Mouse (Mus musculus) brown adipose tissue, adult 24 weeks (tissue): ENCODE results near the gene Pcyox1. TPM values are rescaled to one million over a fixed set of nuclear protein-coding genes. Genes with fewer than 3 reads are reported as not detected.
A peak's percentile ranks its signal among the peaks of the same experiment; 100 is the strongest.

Experiments
- H3K27ac ChIP-seq: fragments of 200-500 bp; replicated peaks from 2 replicates; pipeline ENCODE4 v1.5.1; 2012; ENCODE audit warnings: low read depth, mild to moderate bottlenecking, low read length
- H3K4me1 ChIP-seq: fragments of 200-500 bp; 2 replicates; pipeline ENCODE4 v1.6.1; 2012; ENCODE audit warnings: low read length, mixed read lengths; ENCODE audit not compliant: control insufficient read depth, insufficient read depth, insufficient read length
- H3K4me3 ChIP-seq: fragments of 200-500 bp; 2 replicates; pipeline ENCODE4 v1.5.1; 2012; ENCODE audit warnings: low read depth, mild to moderate bottlenecking, low read length, moderate library complexity; ENCODE audit not compliant: insufficient read depth
- polyA plus RNA-seq: library from polyadenylated mRNA; stranded (reverse); fragments of >200 nt; gene quantifications from 2 replicates; pipeline ENCODE4 v1.2.4, GENCODE M21; 2012; ENCODE audit not compliant: missing spikeins, insufficient read depth, insufficient read length

Pcyox1 gene
- polyA plus RNA-seq, 1 experiment, result 131 TPM

GRCm38 (mm10) chr6:86404100-86404861 lies 7.3 kb upstream of the Pcyox1 start, which contains the start of gene Tia1:
TSS of gene Tia1 (plus strand) at chr6:86404219.
- Histone ChIP-seq H3K4me3 (peak within 1 kb of the TSS; percentile 86), H3K27ac (peak within 1 kb of the TSS; percentile 97), H3K4me1 (peaks cover 9% of the 10 kb centered on the region)

- peak overlapping the region; percentile 21 for H3K4me3 ChIP-seq
- H3K4me1 ChIP-seq, result peaks cover 9% of the 10 kb centered on the region
- H3K27ac ChIP-seq, result no peak overlapping the region
Measured at GRCm38 (mm10) chr6:86403728-86404099, 6.8 kb upstream of the Pcyox1 start.

- H3K27ac ChIP-seq, result no peak overlapping the region
- no peak overlapping the region for H3K4me3 ChIP-seq
- peaks cover 9% of the 10 kb centered on the region for H3K4me1 ChIP-seq
Measured at GRCm38 (mm10) chr6:86402681-86403607, 6.0 kb upstream of the Pcyox1 start.

GRCm38 (mm10) chr6:86400972-86401371 lies 4.0 kb upstream of the Pcyox1 start:
- no peak overlapping the region for H3K27ac ChIP-seq
- peaks cover 7% of the 10 kb centered on the region for H3K4me1 ChIP-seq
- H3K4me3 ChIP-seq, result peak overlapping the region; percentile 43

GRCm38 (mm10) chr6:86399995-86400394 lies 3.0 kb upstream of the Pcyox1 start:
- Histone ChIP-seq H3K4me3 (no peak overlapping the region), H3K27ac (no peak overlapping the region), H3K4me1 (peaks cover 9% of the 10 kb centered on the region)

- Histone ChIP-seq H3K4me1 (peaks cover 8% of the 10 kb centered on the region), H3K27ac (no peak overlapping the region; the same call in 1 of the 2 replicates), H3K4me3 (no peak overlapping the region)
Measured at GRCm38 (mm10) chr6:86398986-86399385, 2.0 kb upstream of the Pcyox1 start.

GRCm38 (mm10) chr6:86397257-86397980 lies 465 bp upstream of the Pcyox1 start:
- H3K27ac ChIP-seq, result peak overlapping the region; percentile 45
- H3K4me3 ChIP-seq, result peak overlapping the region; percentile 87
- peaks cover 8% of the 10 kb centered on the region for H3K4me1 ChIP-seq

GRCm38 (mm10) chr6:86395969-86396368 lies 985 bp downstream of the Pcyox1 start:
- Histone ChIP-seq H3K27ac (no peak overlapping the region), H3K4me1 (peaks cover 8% of the 10 kb centered on the region), H3K4me3 (peak overlapping the region; percentile 87)

- H3K4me3 ChIP-seq, result peak overlapping the region; percentile 31; the same call in 1 of the 2 replicates
- peaks cover 5% of the 10 kb centered on the region for H3K4me1 ChIP-seq
- H3K27ac ChIP-seq, result peak overlapping the region; percentile 37
Measured at GRCm38 (mm10) chr6:86395021-86395420, 1.9 kb downstream of the Pcyox1 start.

GRCm38 (mm10) chr6:86394078-86394720 lies 2.8 kb downstream of the Pcyox1 start:
- Histone ChIP-seq H3K4me3 (no peak overlapping the region), H3K27ac (no peak overlapping the region), H3K4me1 (peaks cover 5% of the 10 kb centered on the region; the same call in 1 of the 2 replicates)

GRCm38 (mm10) chr6:86393187-86393586 lies 3.8 kb downstream of the Pcyox1 start:
- H3K4me3 ChIP-seq, result no peak overlapping the region
- H3K27ac ChIP-seq, result no peak overlapping the region
- peaks cover 5% of the 10 kb centered on the region; the same call in 1 of the 2 replicates for H3K4me1 ChIP-seq

- H3K4me3 ChIP-seq, result no peak overlapping the region
- H3K27ac ChIP-seq, result no peak overlapping the region
- peaks cover 5% of the 10 kb centered on the region; the same call in 1 of the 2 replicates for H3K4me1 ChIP-seq
Measured at GRCm38 (mm10) chr6:86391326-86391725, 5.6 kb downstream of the Pcyox1 start.

GRCm38 (mm10) chr6:86388461-86388860 lies 8.5 kb downstream of the Pcyox1 start:
- no peak overlapping the region for H3K4me3 ChIP-seq
- no peak overlapping the region for H3K27ac ChIP-seq
- H3K4me1 ChIP-seq, result no peaks in the 10 kb centered on the region

GRCm38 (mm10) chr6:86387313-86387712 lies 9.6 kb downstream of the Pcyox1 start:
- Histone ChIP-seq H3K4me1 (no peaks in the 10 kb centered on the region), H3K27ac (no peak overlapping the region), H3K4me3 (no peak overlapping the region)
